Mouse (Mus musculus) forebrain, embryonic 13.5 days (tissue): ENCODE measurements around the gene Chd3. TPM values are rescaled to one million over a fixed set of nuclear protein-coding genes. Genes with fewer than 3 reads are reported as not detected.
A peak's percentile ranks its signal among the peaks of the same experiment; 100 is the strongest.
"Not testable (repeated sequence)": the region's sequence is repeated elsewhere in the genome, so short reads cannot be mapped to it uniquely, and the experiment has no call there.

Source experiments
- ATAC-seq: fragments of 200-750 bp; cut with Nextera tagmentation; 2 replicates; pipeline ENCODE4 v1.8.0; 2017
- H3K27ac ChIP-seq: fragments of 300-500 bp; sonication (generic); 2 replicates; pipeline ENCODE4 v1.5.1; 2015; ENCODE audit warnings: inconsistent platforms, mild to moderate bottlenecking, moderate library complexity
- H3K27me3 ChIP-seq: fragments of 300-500 bp; sonication (generic); 2 replicates; pipeline ENCODE4 v1.6.1; 2015; ENCODE audit warnings: mild to moderate bottlenecking, inconsistent platforms
- H3K36me3 ChIP-seq: fragments of 300-500 bp; sonication (generic); 2 replicates; pipeline ENCODE4 v1.6.1; 2015; ENCODE audit warnings: mild to moderate bottlenecking, inconsistent platforms; ENCODE audit not compliant: poor library complexity, severe bottlenecking
- H3K4me1 ChIP-seq: fragments of 300-500 bp; sonication (generic); 2 replicates; pipeline ENCODE4 v1.6.1; 2015; ENCODE audit warnings: inconsistent platforms
- H3K4me2 ChIP-seq: fragments of 300-500 bp; sonication (generic); 2 replicates; pipeline ENCODE4 v1.6.1; 2015; ENCODE audit warnings: inconsistent platforms, mild to moderate bottlenecking, moderate library complexity
- H3K4me3 ChIP-seq: fragments of 300-500 bp; sonication (generic); 2 replicates; pipeline ENCODE4 v1.5.1; 2015; ENCODE audit warnings: mild to moderate bottlenecking, inconsistent platforms
- H3K9ac ChIP-seq: fragments of 300-500 bp; sonication (generic); 2 replicates; pipeline ENCODE4 v1.6.1; 2015; ENCODE audit warnings: mild to moderate bottlenecking, inconsistent platforms
- H3K9me3 ChIP-seq: fragments of 300-500 bp; sonication (generic); replicated peaks from 2 replicates; pipeline ENCODE4 v1.6.1; 2016; ENCODE audit warnings: inconsistent platforms
- WGBS: fragments of 180-500 bp; shearing (Covaris S2); methylation state at CpG from one replicate; pipeline ENCODE4 v1.1.7; 2015; 5-methylcytosine and 5-hydroxymethylcytosine counted together
- polyA plus RNA-seq: library from polyadenylated mRNA; unstranded; fragments of >200 nt; fragmentation: Nextera tagmentation; extraction: Ambion mirVana; gene quantifications from 2 replicates; pipeline ENCODE4 v1.2.1, GENCODE M21; 2015

Gene Chd3
- polyA plus RNA-seq, 1 experiment from 2014 or later, result 106 TPM

GRCm38 (mm10) chr11:69395634-69396373 is 26.6 kb upstream of the Chd3 start:
- ATAC-seq, result peak; percentile 90
- H3K4me3 ChIP-seq, result peak overlapping the region; percentile 67
- peak overlapping the region; percentile 85 for H3K4me2 ChIP-seq
- peak overlapping the region; percentile 83 for H3K9ac ChIP-seq
- H3K27me3 ChIP-seq, result peaks cover 27% of the 10 kb centered on the region
- H3K27ac ChIP-seq, result peak overlapping the region; percentile 95
- peaks cover 41% of the 10 kb centered on the region for H3K4me1 ChIP-seq
- peaks cover 37% of the 10 kb centered on the region for H3K36me3 ChIP-seq
- under 1% methylated on average over 44 of the region's 48 CpGs for WGBS
- H3K9me3 ChIP-seq, result no peaks in the 10 kb centered on the region

- Histone ChIP-seq H3K4me3 (peak within 1 kb of the TSS; percentile 67), H3K27me3 (peaks cover 21% of the 10 kb centered on the region), H3K9ac (peak within 1 kb of the TSS; percentile 83), H3K27ac (peak within 1 kb of the TSS; percentile 95), H3K4me2 (peak within 1 kb of the TSS; percentile 85), H3K36me3 (peaks cover 31% of the 10 kb centered on the region), H3K4me1 (peaks cover 40% of the 10 kb centered on the region)
- peak; percentile 79 for ATAC-seq
- not testable (repeated sequence) for H3K9me3 ChIP-seq
- WGBS, result under 1% methylated on average over 20 of the region's 24 CpGs
These were observed 26.0 kb upstream of the Chd3 start, which contains the start of the genes Naa38 and Cyb5d1 for GRCm38 (mm10) chr11:69395235-69395633. Naa38 (plus strand) TSS chr11:69395487. Cyb5d1 (minus strand) TSS chr11:69395631.

GRCm38 (mm10) chr11:69394591-69395167 is 25.5 kb upstream of the Chd3 start:
- Histone ChIP-seq H3K36me3 (peaks cover 26% of the 10 kb centered on the region), H3K27ac (peak overlapping the region; percentile 95; the same call in 1 of the 2 replicates)
- ATAC-seq, result 0 out of 2 replicates have a peak, but pooled peaks have one; percentile 0

GRCm38 (mm10) chr11:69390400-69391034 is 21.3 kb upstream of the Chd3 start:
- Histone ChIP-seq H3K9ac (no peak overlapping the region), H3K4me2 (no peak overlapping the region), H3K36me3 (peaks cover 5% of the 10 kb centered on the region; the same call in 1 of the 2 replicates), H3K4me3 (no peak overlapping the region), H3K9me3 (no peaks in the 10 kb centered on the region), H3K27me3 (no peaks in the 10 kb centered on the region), H3K27ac (no peak overlapping the region), H3K4me1 (peaks cover 14% of the 10 kb centered on the region)
- 53% methylated on average over 10 of the region's 10 CpGs for WGBS
- ATAC-seq, result peak; percentile 30; the same call in 1 of the 2 replicates

More at GRCm38 (mm10) chr11:69394591-69395167, 25.5 kb upstream of the Chd3 start:
- Histone ChIP-seq H3K4me1 (peaks cover 40% of the 10 kb centered on the region), H3K9ac (peak overlapping the region; percentile 83), H3K4me2 (peak overlapping the region; percentile 85), H3K4me3 (peak overlapping the region; percentile 67), H3K27me3 (peaks cover 16% of the 10 kb centered on the region)
- WGBS, result 1% methylated on average over 31 of the region's 31 CpGs
- H3K9me3 ChIP-seq, result not testable (repeated sequence)

- no peaks in the 10 kb centered on the region for H3K9me3 ChIP-seq
- H3K4me2 ChIP-seq, result no peak overlapping the region
- peak; percentile 29; the same call in 1 of the 2 replicates for ATAC-seq
- peaks cover 5% of the 10 kb centered on the region; the same call in 1 of the 2 replicates for H3K36me3 ChIP-seq
- no peak overlapping the region for H3K4me3 ChIP-seq
- H3K27me3 ChIP-seq, result no peaks in the 10 kb centered on the region
- H3K4me1 ChIP-seq, result peaks cover 14% of the 10 kb centered on the region
- H3K9ac ChIP-seq, result peak overlapping the region; percentile 18; the same call in 1 of the 2 replicates
- no peak overlapping the region for H3K27ac ChIP-seq
- WGBS, result 62% methylated on average over 14 of the region's 14 CpGs
These were observed 20.6 kb upstream of the Chd3 start for GRCm38 (mm10) chr11:69389531-69390399.

- H3K36me3 ChIP-seq, result peaks cover 5% of the 10 kb centered on the region; the same call in 1 of the 2 replicates
- H3K9ac ChIP-seq, result no peak overlapping the region
- no peaks in the 10 kb centered on the region for H3K27me3 ChIP-seq
- no peak for ATAC-seq
- H3K4me2 ChIP-seq, result no peak overlapping the region
- no peak overlapping the region for H3K27ac ChIP-seq
- WGBS, result 95% methylated on average over 4 of the region's 4 CpGs
- no peaks in the 10 kb centered on the region for H3K9me3 ChIP-seq
- H3K4me3 ChIP-seq, result no peak overlapping the region
- H3K4me1 ChIP-seq, result peaks cover 9% of the 10 kb centered on the region; the same call in 1 of the 2 replicates
These were observed 19.5 kb upstream of the Chd3 start for GRCm38 (mm10) chr11:69388680-69389079.

- Histone ChIP-seq H3K27ac (no peak overlapping the region), H3K4me2 (no peak overlapping the region), H3K9me3 (no peaks in the 10 kb centered on the region), H3K4me3 (no peak overlapping the region), H3K4me1 (peaks cover 18% of the 10 kb centered on the region; the same call in 1 of the 2 replicates), H3K27me3 (no peaks in the 10 kb centered on the region), H3K9ac (no peak overlapping the region), H3K36me3 (no peaks in the 10 kb centered on the region)
- ATAC-seq, result no peak
- 75% methylated on average over 7 of the region's 7 CpGs for WGBS
These were observed 17.6 kb upstream of the Chd3 start for GRCm38 (mm10) chr11:69386758-69387157.

- ATAC-seq, result no peak
- H3K9ac ChIP-seq, result no peak overlapping the region
These were observed 15.8 kb upstream of the Chd3 start for GRCm38 (mm10) chr11:69384979-69385378.

GRCm38 (mm10) chr11:69382478-69383105 is 13.4 kb upstream of the Chd3 start:
- Histone ChIP-seq H3K4me3 (no peak overlapping the region), H3K9me3 (no peaks in the 10 kb centered on the region), H3K36me3 (no peaks in the 10 kb centered on the region), H3K9ac (no peak overlapping the region), H3K27ac (no peak overlapping the region), H3K4me1 (0 out of 2 replicates have a peak, but pooled peaks cover 9% of the 10 kb centered on the region), H3K27me3 (no peaks in the 10 kb centered on the region), H3K4me2 (no peak overlapping the region)
- ATAC-seq, result no peak
- 71% methylated on average over 10 of the region's 10 CpGs for WGBS

More at GRCm38 (mm10) chr11:69384979-69385378, 15.8 kb upstream of the Chd3 start:
- 83% methylated on average over 6 of the region's 6 CpGs for WGBS
- no peak overlapping the region for H3K4me3 ChIP-seq
- H3K4me1 ChIP-seq, result peaks cover 14% of the 10 kb centered on the region; the same call in 1 of the 2 replicates
- no peaks in the 10 kb centered on the region for H3K36me3 ChIP-seq
- H3K4me2 ChIP-seq, result no peak overlapping the region
- no peak overlapping the region for H3K27ac ChIP-seq
- no peaks in the 10 kb centered on the region for H3K9me3 ChIP-seq
- no peaks in the 10 kb centered on the region for H3K27me3 ChIP-seq

GRCm38 (mm10) chr11:69381356-69381755 is 12.2 kb upstream of the Chd3 start:
- no peaks in the 10 kb centered on the region for H3K36me3 ChIP-seq
- WGBS, result 81% methylated on average over 6 of the region's 6 CpGs
- no peak for ATAC-seq

GRCm38 (mm10) chr11:69379600-69379999 is 10.4 kb upstream of the Chd3 start:
- no peak for ATAC-seq

More at GRCm38 (mm10) chr11:69381356-69381755, 12.2 kb upstream of the Chd3 start:
- Histone ChIP-seq H3K27ac (no peak overlapping the region), H3K4me2 (no peak overlapping the region), H3K9ac (no peak overlapping the region), H3K9me3 (no peaks in the 10 kb centered on the region), H3K4me3 (no peak overlapping the region), H3K27me3 (no peaks in the 10 kb centered on the region), H3K4me1 (0 out of 2 replicates have a peak, but pooled peaks cover 9% of the 10 kb centered on the region)

More at GRCm38 (mm10) chr11:69379600-69379999, 10.4 kb upstream of the Chd3 start:
- H3K9ac ChIP-seq, result no peak overlapping the region
- WGBS, result 94% methylated on average over 3 of the region's 3 CpGs
- no peaks in the 10 kb centered on the region for H3K27me3 ChIP-seq
- H3K36me3 ChIP-seq, result no peaks in the 10 kb centered on the region
- no peak overlapping the region for H3K27ac ChIP-seq
- H3K4me3 ChIP-seq, result no peak overlapping the region
- H3K4me2 ChIP-seq, result no peak overlapping the region
- H3K4me1 ChIP-seq, result 0 out of 2 replicates have a peak, but pooled peaks cover 9% of the 10 kb centered on the region
- no peaks in the 10 kb centered on the region for H3K9me3 ChIP-seq
